Mouse (Mus musculus): ENCODE measurements around the gene Gm10134. TPM values are rescaled to one million over a fixed set of nuclear protein-coding genes. Genes with fewer than 3 reads are reported as not detected.
"Not testable (repeated sequence)": the region's sequence is repeated elsewhere in the genome, so short reads cannot be mapped to it uniquely, and the experiment has no call there.

Gene Gm10134
- polyA plus RNA-seq, 1 experiment from 2014 or later: not detected

GRCm38 (mm10) chr2:28495801-28496595, 9.9 kb upstream of the Gm10134 start:
- no peak for DNase-seq (ENCODE audit: low spot score)
- no peaks in the 10 kb centered on the region for H3K4me1 ChIP-seq (ENCODE audit: control insufficient read depth, insufficient read depth, low read length)
- no peak for ATAC-seq (replicated peaks; ENCODE audit: insufficient number of reproducible peaks, low FRiP score, low TSS enrichment, low read depth)
- no peak overlapping the region for H3K4me2 ChIP-seq (ENCODE audit: low read depth, low read length)
- H3K9me3 ChIP-seq (replicated peaks; ENCODE audit: control insufficient read depth, low read length): no peaks in the 10 kb centered on the region
- no peak overlapping the region for H3K4me3 ChIP-seq (ENCODE audit: low read depth, low read length)
- no peak overlapping the region for H3K9ac ChIP-seq (replicated peaks; ENCODE audit: low read length)
- 85% methylated on average over 16 of the region's 16 CpGs for WGBS
- H3K36me3 ChIP-seq (replicated peaks; ENCODE audit: control insufficient read depth, insufficient read depth, low read depth, low read length): no peaks in the 10 kb centered on the region
- H3K27me3 ChIP-seq (ENCODE audit: control insufficient read depth, insufficient read depth, low read length): no peaks in the 10 kb centered on the region
- no peak overlapping the region for H3K27ac ChIP-seq (replicated peaks; ENCODE audit: low read depth, low read length)

- ATAC-seq (replicated peaks; ENCODE audit: insufficient number of reproducible peaks, low FRiP score, low TSS enrichment, low read depth) (no peak), DNase-seq (ENCODE audit: low spot score) (no peak)
- H3K27ac ChIP-seq (replicated peaks; ENCODE audit: low read depth, low read length): no peak within 1 kb of the TSS
- H3K4me3 ChIP-seq (ENCODE audit: low read depth, low read length): no peak within 1 kb of the TSS
- WGBS: 81% methylated on average over 5 of the region's 5 CpGs
- no peaks in the 10 kb centered on the region for H3K27me3 ChIP-seq (ENCODE audit: control insufficient read depth, insufficient read depth, low read length)
- no peaks in the 10 kb centered on the region for H3K9me3 ChIP-seq (replicated peaks; ENCODE audit: control insufficient read depth, low read length)
- no peaks in the 10 kb centered on the region for H3K4me1 ChIP-seq (ENCODE audit: control insufficient read depth, insufficient read depth, low read length)
- no peak within 1 kb of the TSS for H3K9ac ChIP-seq (replicated peaks; ENCODE audit: low read length)
- no peaks in the 10 kb centered on the region for H3K36me3 ChIP-seq (replicated peaks; ENCODE audit: control insufficient read depth, insufficient read depth, low read depth, low read length)
- H3K4me2 ChIP-seq (ENCODE audit: low read depth, low read length): no peak within 1 kb of the TSS
Measured at GRCm38 (mm10) chr2:28496671-28497070, 9.2 kb upstream of the Gm10134 start, which contains the start of gene Gbgt1. Gene Gbgt1, plus strand, starts transcription at chr2:28496891.

GRCm38 (mm10) chr2:28497561-28497960, 8.3 kb upstream of the Gm10134 start:
- H3K4me3 ChIP-seq (ENCODE audit: low read depth, low read length): no peak overlapping the region
- H3K36me3 ChIP-seq (replicated peaks; ENCODE audit: control insufficient read depth, insufficient read depth, low read depth, low read length): no peaks in the 10 kb centered on the region
- ATAC-seq (replicated peaks; ENCODE audit: insufficient number of reproducible peaks, low FRiP score, low TSS enrichment, low read depth) (no peak), DNase-seq (ENCODE audit: low spot score) (no peak)
- H3K4me1 ChIP-seq (ENCODE audit: control insufficient read depth, insufficient read depth, low read length): no peaks in the 10 kb centered on the region
- no peaks in the 10 kb centered on the region for H3K27me3 ChIP-seq (ENCODE audit: control insufficient read depth, insufficient read depth, low read length)
- H3K9me3 ChIP-seq (replicated peaks; ENCODE audit: control insufficient read depth, low read length): no peaks in the 10 kb centered on the region
- H3K4me2 ChIP-seq (ENCODE audit: low read depth, low read length): no peak overlapping the region
- H3K9ac ChIP-seq (replicated peaks; ENCODE audit: low read length): no peak overlapping the region
- H3K27ac ChIP-seq (replicated peaks; ENCODE audit: low read depth, low read length): no peak overlapping the region
- WGBS: 83% methylated on average over 5 of the region's 5 CpGs

GRCm38 (mm10) chr2:28498431-28498830, 7.5 kb upstream of the Gm10134 start:
- no peak overlapping the region for H3K27ac ChIP-seq (replicated peaks; ENCODE audit: low read depth, low read length)
- no peak overlapping the region for H3K9ac ChIP-seq (replicated peaks; ENCODE audit: low read length)
- H3K9me3 ChIP-seq (replicated peaks; ENCODE audit: control insufficient read depth, low read length): no peaks in the 10 kb centered on the region
- H3K36me3 ChIP-seq (replicated peaks; ENCODE audit: control insufficient read depth, insufficient read depth, low read depth, low read length): no peaks in the 10 kb centered on the region
- ATAC-seq (replicated peaks; ENCODE audit: insufficient number of reproducible peaks, low FRiP score, low TSS enrichment, low read depth): no peak
- WGBS: 86% methylated on average over 4 of the region's 4 CpGs
- DNase-seq (ENCODE audit: low spot score): no peak
- H3K27me3 ChIP-seq (ENCODE audit: control insufficient read depth, insufficient read depth, low read length): no peaks in the 10 kb centered on the region
- H3K4me2 ChIP-seq (ENCODE audit: low read depth, low read length): no peak overlapping the region
- no peak overlapping the region for H3K4me3 ChIP-seq (ENCODE audit: low read depth, low read length)
- no peaks in the 10 kb centered on the region for H3K4me1 ChIP-seq (ENCODE audit: control insufficient read depth, insufficient read depth, low read length)

GRCm38 (mm10) chr2:28502987-28503386, 2.9 kb upstream of the Gm10134 start:
- DNase-seq (ENCODE audit: low spot score): no peak
- H3K4me3 ChIP-seq (ENCODE audit: low read depth, low read length): no peak overlapping the region
- H3K27ac ChIP-seq (replicated peaks; ENCODE audit: low read depth, low read length): no peak overlapping the region
- H3K9ac ChIP-seq (replicated peaks; ENCODE audit: low read length): no peak overlapping the region
- H3K27me3 ChIP-seq (ENCODE audit: control insufficient read depth, insufficient read depth, low read length): no peaks in the 10 kb centered on the region
- no peak for ATAC-seq (replicated peaks; ENCODE audit: insufficient number of reproducible peaks, low FRiP score, low TSS enrichment, low read depth)
- H3K4me2 ChIP-seq (ENCODE audit: low read depth, low read length): no peak overlapping the region
- no peaks in the 10 kb centered on the region for H3K36me3 ChIP-seq (replicated peaks; ENCODE audit: control insufficient read depth, insufficient read depth, low read depth, low read length)
- no peaks in the 10 kb centered on the region for H3K4me1 ChIP-seq (ENCODE audit: control insufficient read depth, insufficient read depth, low read length)
- H3K9me3 ChIP-seq (replicated peaks; ENCODE audit: control insufficient read depth, low read length): no peaks in the 10 kb centered on the region
- WGBS: 87% methylated on average over 10 of the region's 10 CpGs

GRCm38 (mm10) chr2:28504676-28505075, 1.2 kb upstream of the Gm10134 start:
- no peaks in the 10 kb centered on the region for H3K4me1 ChIP-seq (ENCODE audit: control insufficient read depth, insufficient read depth, low read length)
- ATAC-seq (replicated peaks; ENCODE audit: insufficient number of reproducible peaks, low FRiP score, low TSS enrichment, low read depth) (no peak), DNase-seq (ENCODE audit: low spot score) (no peak)
- H3K36me3 ChIP-seq (replicated peaks; ENCODE audit: control insufficient read depth, insufficient read depth, low read depth, low read length): no peaks in the 10 kb centered on the region
- WGBS: 87% methylated on average over 13 of the region's 13 CpGs
- no peak overlapping the region for H3K27ac ChIP-seq (replicated peaks; ENCODE audit: low read depth, low read length)
- H3K4me3 ChIP-seq (ENCODE audit: low read depth, low read length): no peak overlapping the region
- no peaks in the 10 kb centered on the region for H3K27me3 ChIP-seq (ENCODE audit: control insufficient read depth, insufficient read depth, low read length)
- no peak overlapping the region for H3K9ac ChIP-seq (replicated peaks; ENCODE audit: low read length)
- H3K9me3 ChIP-seq (replicated peaks; ENCODE audit: control insufficient read depth, low read length): no peaks in the 10 kb centered on the region
- H3K4me2 ChIP-seq (ENCODE audit: low read depth, low read length): no peak overlapping the region

GRCm38 (mm10) chr2:28506291-28506690, 396 bp downstream of the Gm10134 start:
- H3K4me3 ChIP-seq (ENCODE audit: low read depth, low read length): no peak overlapping the region
- no peak overlapping the region for H3K4me2 ChIP-seq (ENCODE audit: low read depth, low read length)
- no peak for ATAC-seq (replicated peaks; ENCODE audit: insufficient number of reproducible peaks, low FRiP score, low TSS enrichment, low read depth)
- no peaks in the 10 kb centered on the region for H3K9me3 ChIP-seq (replicated peaks; ENCODE audit: control insufficient read depth, low read length)
- H3K27ac ChIP-seq (replicated peaks; ENCODE audit: low read depth, low read length): no peak overlapping the region
- H3K9ac ChIP-seq (replicated peaks; ENCODE audit: low read length): no peak overlapping the region
- no peaks in the 10 kb centered on the region for H3K36me3 ChIP-seq (replicated peaks; ENCODE audit: control insufficient read depth, insufficient read depth, low read depth, low read length)
- no peak for DNase-seq (ENCODE audit: low spot score)
- H3K4me1 ChIP-seq (ENCODE audit: control insufficient read depth, insufficient read depth, low read length): no peaks in the 10 kb centered on the region
- 76% methylated on average over 6 of the region's 6 CpGs for WGBS
- H3K27me3 ChIP-seq (ENCODE audit: control insufficient read depth, insufficient read depth, low read length): no peaks in the 10 kb centered on the region

- not testable (repeated sequence) for H3K4me1 ChIP-seq (ENCODE audit: control insufficient read depth, insufficient read depth, low read length); H3K36me3 ChIP-seq (replicated peaks; ENCODE audit: control insufficient read depth, insufficient read depth, low read depth, low read length); H3K27ac ChIP-seq (replicated peaks; ENCODE audit: low read depth, low read length); H3K4me2 ChIP-seq (ENCODE audit: low read depth, low read length); DNase-seq (ENCODE audit: low spot score); H3K9me3 ChIP-seq (replicated peaks; ENCODE audit: control insufficient read depth, low read length); ATAC-seq (replicated peaks; ENCODE audit: insufficient number of reproducible peaks, low FRiP score, low TSS enrichment, low read depth); H3K27me3 ChIP-seq (ENCODE audit: control insufficient read depth, insufficient read depth, low read length); H3K9ac ChIP-seq (replicated peaks; ENCODE audit: low read length); H3K4me3 ChIP-seq (ENCODE audit: low read depth, low read length)
- 52% methylated on average over 5 of the region's 5 CpGs for WGBS
Measured at GRCm38 (mm10) chr2:28511600-28511999, 5.7 kb downstream of the Gm10134 start.
